Mouse (Mus musculus) thymus, postnatal 10 days (tissue): ENCODE measurements around the gene Kdm4d.
"Not testable (repeated sequence)": the region's sequence is repeated elsewhere in the genome, so short reads cannot be mapped to it uniquely, and the experiment has no call there.

Experiments
- DNase-seq, 2 experiments: peaks; one replicate each; pipeline ENCODE4 v3.0.0; 2021; ENCODE audit warnings: low spot score in 2 of 2

Gene Kdm4d

GRCm38 (mm10) chr9:14451120-14451519 is 49.2 kb downstream of the Kdm4d start:
- not testable (repeated sequence) for DNase-seq

GRCm38 (mm10) chr9:14447086-14447485 is 53.2 kb downstream of the Kdm4d start:
- not testable (repeated sequence) for DNase-seq

- DNase-seq = no peak
Observed at GRCm38 (mm10) chr9:14440347-14440746, 59.9 kb downstream of the Kdm4d start.

GRCm38 (mm10) chr9:14433252-14433939 is 66.9 kb downstream of the Kdm4d start:
- DNase-seq = no peak
